Mouse (Mus musculus): ENCODE measurements around the gene Syap1. TPM values are rescaled to one million over a fixed set of nuclear protein-coding genes. Genes with fewer than 3 reads are reported as not detected.

Gene Syap1
- polyA plus RNA-seq, 1 experiment = 3.7 TPM

- peak; percentile 57; the same call in 1 of the 2 replicates for TF ChIP-seq CTCF (IDR thresholded peaks at IDR 0.05; ENCODE audit: extremely low read depth, insufficient read depth, insufficient read length, insufficient replicate concordance)
- TF ChIP-seq POLR2A (IDR thresholded peaks at IDR 0.05; ENCODE audit: low read depth, low read length) = no peak
- 50% methylated on average over 4 of the region's 4 CpGs for WGBS
- H3K36me3 ChIP-seq (ENCODE audit: control insufficient read depth, insufficient read depth, low read length) = peaks cover 3% of the 10 kb centered on the region
Measured at GRCm38 (mm10) chrX:162871734-162872517, 16.3 kb downstream of the Syap1 start.

GRCm38 (mm10) chrX:162868294-162868965 lies 19.8 kb downstream of the Syap1 start:
- no peak for TF ChIP-seq POLR2A (IDR thresholded peaks at IDR 0.05; ENCODE audit: low read depth, low read length)
- TF ChIP-seq CTCF (IDR thresholded peaks at IDR 0.05; ENCODE audit: extremely low read depth, insufficient read depth, insufficient read length, insufficient replicate concordance) = no peak
- Histone ChIP-seq H3K27ac (ENCODE audit: insufficient read depth, low read length) (no peak overlapping the region), H3K4me1 (ENCODE audit: control insufficient read depth, insufficient read depth, insufficient read length) (no peaks in the 10 kb centered on the region), H3K4me3 (ENCODE audit: extremely low read depth, insufficient read depth, insufficient read length) (no peak overlapping the region), H3K27me3 (ENCODE audit: control insufficient read depth, insufficient read depth, low read length) (no peaks in the 10 kb centered on the region), H3K36me3 (ENCODE audit: control insufficient read depth, insufficient read depth, low read length) (peaks cover 3% of the 10 kb centered on the region)
- WGBS = 71% methylated on average over 3 of the region's 3 CpGs
- no peak for DNase-seq (ENCODE audit: low read depth in 1 of 2, low spot score in 2 of 2)

More at GRCm38 (mm10) chrX:162871734-162872517, 16.3 kb downstream of the Syap1 start:
- no peak for DNase-seq (ENCODE audit: low read depth in 1 of 2, low spot score in 2 of 2)
- Histone ChIP-seq H3K27me3 (ENCODE audit: control insufficient read depth, insufficient read depth, low read length) (no peaks in the 10 kb centered on the region), H3K27ac (ENCODE audit: insufficient read depth, low read length) (no peak overlapping the region), H3K4me3 (ENCODE audit: extremely low read depth, insufficient read depth, insufficient read length) (no peak overlapping the region), H3K4me1 (ENCODE audit: control insufficient read depth, insufficient read depth, insufficient read length) (no peaks in the 10 kb centered on the region)

DNA sequence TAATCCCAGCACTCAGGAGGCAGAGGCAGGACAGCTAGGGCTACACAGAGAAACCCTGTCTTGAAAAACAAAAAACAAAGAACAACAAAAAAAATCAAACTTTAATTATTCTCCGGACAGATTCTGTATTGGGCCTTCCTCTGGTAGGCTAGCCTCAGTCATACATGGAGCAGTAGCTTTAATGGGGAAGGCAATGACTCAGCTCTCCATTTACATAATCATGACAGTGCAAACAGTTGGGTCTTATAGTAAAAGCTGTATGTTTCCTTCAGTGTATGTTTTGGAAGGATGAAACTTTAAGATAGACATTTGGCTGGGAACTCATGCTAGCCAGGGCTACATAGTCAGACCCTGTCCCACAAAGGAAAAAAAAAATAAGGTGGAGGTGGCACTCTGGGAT lies 39.6 kb downstream of the Syap1 start:
- no peaks in the 10 kb centered on the region for H3K36me3 ChIP-seq (ENCODE audit: control insufficient read depth, insufficient read depth, low read length)
- TF ChIP-seq POLR2A (IDR thresholded peaks at IDR 0.05; ENCODE audit: low read depth, low read length) = no peak
- no peak for TF ChIP-seq CTCF (IDR thresholded peaks at IDR 0.05; ENCODE audit: extremely low read depth, insufficient read depth, insufficient read length, insufficient replicate concordance)
- no peak overlapping the region for H3K4me3 ChIP-seq (ENCODE audit: extremely low read depth, insufficient read depth, insufficient read length)
- H3K4me1 ChIP-seq (ENCODE audit: control insufficient read depth, insufficient read depth, insufficient read length) = no peaks in the 10 kb centered on the region
- WGBS = 77% methylated on average over 1 of the region's 1 CpGs
- no peak overlapping the region for H3K27ac ChIP-seq (ENCODE audit: insufficient read depth, low read length)
- H3K27me3 ChIP-seq (ENCODE audit: control insufficient read depth, insufficient read depth, low read length) = no peaks in the 10 kb centered on the region
- DNase-seq (ENCODE audit: low read depth in 1 of 2, low spot score in 2 of 2) = no peak

GRCm38 (mm10) chrX:162845531-162845930 lies 42.7 kb downstream of the Syap1 start:
- TF ChIP-seq CTCF (IDR thresholded peaks at IDR 0.05; ENCODE audit: extremely low read depth, insufficient read depth, insufficient read length, insufficient replicate concordance) (no peak), POLR2A (IDR thresholded peaks at IDR 0.05; ENCODE audit: low read depth, low read length) (no peak)
- Histone ChIP-seq H3K4me3 (ENCODE audit: extremely low read depth, insufficient read depth, insufficient read length) (no peak overlapping the region), H3K27me3 (ENCODE audit: control insufficient read depth, insufficient read depth, low read length) (no peaks in the 10 kb centered on the region), H3K36me3 (ENCODE audit: control insufficient read depth, insufficient read depth, low read length) (no peaks in the 10 kb centered on the region), H3K4me1 (ENCODE audit: control insufficient read depth, insufficient read depth, insufficient read length) (no peaks in the 10 kb centered on the region), H3K27ac (ENCODE audit: insufficient read depth, low read length) (no peak overlapping the region)
- no peak for DNase-seq (ENCODE audit: low read depth in 1 of 2, low spot score in 2 of 2)
- 94% methylated on average over 3 of the region's 3 CpGs for WGBS

DNA sequence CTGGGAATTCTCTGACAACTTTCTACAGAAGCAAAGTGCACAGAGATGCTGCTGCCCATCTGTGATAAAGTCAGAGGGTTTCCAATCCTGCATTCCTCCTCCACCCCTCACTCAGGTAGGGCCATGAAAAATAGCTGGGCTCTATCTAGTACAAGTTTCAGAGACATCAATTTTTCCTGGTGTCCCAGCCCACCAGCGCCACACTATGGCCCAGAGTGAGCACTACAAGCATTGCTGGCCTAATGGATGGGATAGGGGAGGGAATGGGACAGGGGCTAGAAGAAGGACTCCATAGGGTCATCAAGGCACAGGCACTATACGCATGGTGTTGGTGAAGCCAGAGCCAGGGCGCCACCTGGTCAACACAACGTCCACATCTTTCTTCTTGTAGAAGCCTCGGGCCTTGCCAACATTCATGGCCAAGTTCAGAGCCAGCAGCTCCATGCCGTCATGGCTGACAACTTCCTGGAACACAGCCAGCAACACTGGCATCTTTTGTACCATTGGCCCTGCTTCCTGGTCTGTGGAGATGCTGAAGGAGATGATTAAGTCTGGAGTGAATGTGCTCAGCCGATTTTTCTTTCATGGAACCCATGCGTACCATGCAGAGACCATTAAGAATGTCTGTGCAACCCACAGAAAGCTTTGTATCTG lies 43.7 kb downstream of the Syap1 start:
- no peak for DNase-seq (ENCODE audit: low read depth in 1 of 2, low spot score in 2 of 2)
- Histone ChIP-seq H3K4me3 (ENCODE audit: extremely low read depth, insufficient read depth, insufficient read length) (no peak overlapping the region), H3K36me3 (ENCODE audit: control insufficient read depth, insufficient read depth, low read length) (no peaks in the 10 kb centered on the region), H3K27ac (ENCODE audit: insufficient read depth, low read length) (no peak overlapping the region), H3K27me3 (ENCODE audit: control insufficient read depth, insufficient read depth, low read length) (no peaks in the 10 kb centered on the region), H3K4me1 (ENCODE audit: control insufficient read depth, insufficient read depth, insufficient read length) (no peaks in the 10 kb centered on the region)
- 81% methylated on average over 8 of the region's 8 CpGs for WGBS
- TF ChIP-seq CTCF (IDR thresholded peaks at IDR 0.05; ENCODE audit: extremely low read depth, insufficient read depth, insufficient read length, insufficient replicate concordance) = no peak
- TF ChIP-seq POLR2A (IDR thresholded peaks at IDR 0.05; ENCODE audit: low read depth, low read length) = no peak

DNA sequence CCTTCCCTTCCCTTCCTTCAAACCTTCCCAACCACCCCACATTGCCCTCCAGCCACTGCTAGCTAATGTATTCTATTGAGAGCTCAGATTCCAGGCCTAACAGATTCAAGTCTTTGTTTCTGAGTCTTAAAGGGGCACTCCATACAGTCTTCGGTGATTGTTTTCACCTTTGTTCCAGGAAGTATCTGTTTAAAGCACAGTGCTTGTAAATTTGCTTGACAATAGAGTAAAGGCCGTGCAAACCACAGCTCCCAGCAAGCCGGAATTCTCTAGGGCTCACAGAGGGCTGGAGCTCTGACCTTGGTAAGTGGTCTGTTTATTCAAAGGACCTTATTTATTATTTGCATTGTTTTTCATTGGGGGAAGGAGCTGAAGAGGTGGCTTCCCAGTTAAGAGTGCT lies 56.1 kb downstream of the Syap1 start:
- no peaks in the 10 kb centered on the region for H3K36me3 ChIP-seq (ENCODE audit: control insufficient read depth, insufficient read depth, low read length)
- H3K4me3 ChIP-seq (ENCODE audit: extremely low read depth, insufficient read depth, insufficient read length) = no peak overlapping the region
- no peaks in the 10 kb centered on the region; the same call in 1 of the 2 replicates for H3K4me1 ChIP-seq (ENCODE audit: control insufficient read depth, insufficient read depth, insufficient read length)
- 76% methylated on average over 3 of the region's 3 CpGs for WGBS
- H3K27me3 ChIP-seq (ENCODE audit: control insufficient read depth, insufficient read depth, low read length) = no peaks in the 10 kb centered on the region
- H3K27ac ChIP-seq (ENCODE audit: insufficient read depth, low read length) = no peak overlapping the region
- TF ChIP-seq CTCF (IDR thresholded peaks at IDR 0.05; ENCODE audit: extremely low read depth, insufficient read depth, insufficient read length, insufficient replicate concordance) = no peak
- no peak for TF ChIP-seq POLR2A (IDR thresholded peaks at IDR 0.05; ENCODE audit: low read depth, low read length)
- no peak for DNase-seq (ENCODE audit: low read depth in 1 of 2, low spot score in 2 of 2)

Measured in spleen, adult 2 months (tissue).